Mouse (Mus musculus) frontal cortex, postnatal 10 days (tissue): ENCODE results near the gene Uchl1.

Source experiments
- DNase-seq, 2 experiments: peaks; one replicate each; pipeline ENCODE4 v3.0.0; 2022; ENCODE audit warnings: low spot score in 2 of 2, mixed read lengths in 1 of 2

The Uchl1 gene

GRCm38 (mm10) chr5:66675983-66676382, at the start of gene Uchl1:
TSS of gene Uchl1 (plus strand) at chr5:66676091.
- peak; percentile 90 for DNase-seq

DNA sequence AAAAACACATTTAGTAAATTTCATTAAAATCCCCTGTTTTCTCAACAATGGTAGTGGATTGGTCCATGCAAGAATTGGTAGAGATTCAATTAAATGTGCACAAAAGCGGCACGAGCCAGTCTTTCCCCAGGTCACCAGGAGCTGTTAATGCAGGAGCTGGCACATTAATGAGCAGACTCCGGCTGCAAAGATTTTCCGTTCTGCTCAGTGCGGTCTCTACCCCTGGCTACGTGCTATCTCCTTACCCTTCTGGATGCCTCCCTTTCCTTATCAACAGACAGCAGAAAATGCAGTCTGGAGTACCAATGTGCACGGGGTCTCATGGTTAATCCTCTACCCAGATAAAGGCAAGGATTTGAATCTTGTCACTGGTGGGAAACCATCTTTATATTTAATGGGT, 48.1 kb upstream of the Uchl1 start:
- no peak for DNase-seq

- no peak for DNase-seq
These were observed 40.3 kb upstream of the Uchl1 start for GRCm38 (mm10) chr5:66635459-66636079.

DNA sequence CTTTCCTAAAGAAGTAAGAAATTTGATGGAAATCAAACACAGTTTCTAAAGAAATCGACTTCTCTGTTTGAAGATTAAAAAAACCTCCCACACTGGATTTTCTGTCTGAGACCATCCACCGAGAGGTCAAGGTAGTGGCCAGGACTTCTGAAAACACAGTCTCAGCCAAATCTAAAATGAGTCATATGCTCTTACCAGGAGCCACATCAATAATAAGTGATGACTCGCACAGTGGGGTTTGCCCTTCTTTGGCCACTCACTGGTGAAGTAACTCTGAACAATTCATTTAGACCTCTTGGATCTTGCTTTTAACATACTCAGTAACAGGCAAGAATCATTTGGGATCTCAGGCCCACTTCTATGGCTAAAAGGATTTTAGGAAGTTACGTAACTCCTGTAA, 33.7 kb upstream of the Uchl1 start:
- no peak for DNase-seq

DNA sequence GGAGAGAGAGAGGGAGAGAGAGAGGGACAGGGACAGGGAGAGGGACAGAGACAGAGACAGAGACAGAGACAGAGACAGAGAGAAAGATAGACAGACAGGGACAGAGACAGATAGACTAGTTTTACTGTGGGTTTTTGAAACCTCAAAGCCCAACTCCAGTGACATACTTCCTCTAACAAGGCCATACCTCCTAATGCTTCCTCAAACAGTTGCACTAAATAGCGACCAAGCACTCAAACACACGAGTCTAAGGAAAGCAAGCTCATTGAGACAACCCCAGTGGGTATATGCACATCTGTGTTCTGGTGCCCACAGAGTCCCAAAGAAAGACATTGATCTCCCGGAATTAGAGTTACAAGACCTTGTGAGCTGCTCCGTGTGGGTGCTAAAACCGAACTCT, 32.6 kb upstream of the Uchl1 start:
- no peak for DNase-seq

GRCm38 (mm10) chr5:66647504-66647903, 28.4 kb upstream of the Uchl1 start:
- DNase-seq, result no peak

GRCm38 (mm10) chr5:66654220-66654619, 21.7 kb upstream of the Uchl1 start:
- DNase-seq, result no peak

DNA sequence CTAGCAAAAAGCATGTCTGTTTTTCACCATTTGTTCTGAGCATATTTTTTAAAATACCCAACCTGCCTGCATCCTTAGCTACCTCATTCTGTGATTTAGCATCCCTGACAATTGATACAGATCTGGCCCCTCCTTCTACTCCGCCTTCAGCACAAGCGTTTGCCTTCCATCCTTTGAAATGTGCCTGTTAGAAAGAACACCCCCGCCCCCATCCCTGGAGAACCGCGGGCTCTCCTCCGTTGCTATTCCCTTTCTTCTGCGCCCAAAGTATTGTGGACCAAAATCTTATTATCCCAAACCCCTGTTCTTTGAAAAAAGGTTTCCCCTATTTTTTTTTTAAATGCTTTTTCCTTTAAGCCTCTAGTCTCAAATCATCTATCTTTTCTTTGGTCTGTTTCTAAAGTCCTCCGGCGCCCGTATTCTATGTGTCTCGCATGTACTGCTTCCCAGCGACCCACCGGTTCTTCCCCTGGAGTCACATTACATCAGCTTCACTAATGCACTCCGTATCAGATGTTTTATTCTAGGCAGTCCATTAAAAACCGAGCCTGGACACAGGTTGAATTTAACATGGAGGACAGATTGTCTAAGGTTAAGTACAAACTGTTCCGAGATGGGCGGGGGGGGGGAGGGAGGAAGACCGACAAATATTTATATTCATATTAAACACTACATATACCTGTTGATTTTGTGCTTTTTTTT, 551 bp upstream of the Uchl1 start:
- peak; percentile 49 to 56 for DNase-seq

DNA sequence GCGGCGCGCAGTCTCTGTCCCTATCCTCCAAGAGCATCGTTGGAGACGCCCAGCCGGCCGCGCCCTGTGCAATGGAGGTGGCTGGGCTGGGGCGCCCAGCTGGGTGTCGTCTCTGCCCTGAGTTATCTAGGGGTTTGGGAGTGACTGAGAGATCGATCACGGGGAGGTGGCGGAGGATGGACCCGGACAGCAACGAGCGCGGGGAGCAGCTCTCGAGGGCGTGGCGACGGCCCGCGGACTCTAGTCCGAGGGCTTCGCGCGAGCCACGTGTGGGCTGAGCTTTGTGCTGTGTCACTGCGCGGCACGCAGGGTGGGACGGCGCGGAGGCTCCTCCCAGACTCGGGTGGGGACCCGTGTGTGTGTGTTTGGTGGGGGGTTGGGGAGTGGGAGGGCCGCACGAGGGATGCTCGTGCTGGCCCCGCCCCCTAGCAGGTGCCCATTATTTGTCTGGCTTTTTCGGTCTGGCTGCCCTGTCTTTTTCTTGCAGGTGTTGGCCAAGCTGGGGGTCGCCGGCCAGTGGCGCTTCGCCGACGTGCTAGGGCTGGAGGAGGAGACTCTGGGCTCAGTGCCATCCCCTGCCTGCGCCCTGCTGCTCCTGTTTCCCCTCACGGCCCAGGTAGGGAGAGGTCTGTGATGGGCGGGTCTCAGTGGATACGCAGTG, 696 bp downstream of the Uchl1 start:
- DNase-seq, result peak; percentile 72

DNA sequence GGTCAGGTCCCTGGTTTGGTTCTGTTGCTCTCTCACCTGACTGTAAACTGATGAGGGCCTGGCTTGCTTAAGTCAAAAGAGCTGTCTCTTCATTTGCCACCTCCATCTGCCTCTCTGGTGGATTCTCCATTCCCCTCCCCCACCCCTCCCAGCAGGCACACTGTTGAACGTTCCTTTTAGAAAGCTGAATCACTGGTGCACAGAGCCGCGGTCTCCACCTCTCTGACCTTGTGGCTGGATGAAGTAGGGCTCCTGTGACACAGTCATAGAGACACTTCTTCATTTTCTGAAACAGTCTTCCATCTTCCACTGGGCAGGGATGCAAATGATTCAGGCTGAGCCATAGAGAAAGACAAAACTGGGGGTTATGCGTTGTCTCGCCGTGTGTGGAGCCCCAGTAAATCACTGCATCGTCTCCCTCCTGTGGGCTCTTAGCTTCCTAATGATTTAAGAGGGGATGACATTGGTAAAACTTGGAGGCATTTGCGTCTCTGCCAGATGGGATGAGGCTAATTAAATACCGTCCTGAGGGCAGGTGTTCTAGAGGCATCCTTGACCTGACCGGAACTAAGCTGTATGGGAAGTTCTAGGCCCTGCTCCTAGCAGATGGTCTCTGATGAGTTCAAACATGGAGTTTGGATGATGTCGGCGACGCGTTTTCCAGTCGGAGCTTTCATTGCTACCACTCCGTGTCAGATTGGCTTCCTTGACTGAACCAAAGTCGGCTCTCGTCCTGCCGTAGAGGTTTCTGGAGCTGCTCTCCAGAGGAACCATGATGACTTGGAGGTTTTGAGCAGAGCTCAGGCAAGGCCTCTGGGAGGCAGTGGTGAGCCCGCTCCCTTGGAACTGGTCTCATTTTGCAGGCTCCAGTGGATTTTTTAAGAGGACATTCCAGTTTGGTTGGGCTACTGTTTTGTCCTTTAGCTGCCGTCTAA, 1.8 kb downstream of the Uchl1 start:
- DNase-seq, result no peak

GRCm38 (mm10) chr5:66679222-66679621, 3.3 kb downstream of the Uchl1 start:
- peak in 1 of 2 experiments; percentile 61 for DNase-seq

DNA sequence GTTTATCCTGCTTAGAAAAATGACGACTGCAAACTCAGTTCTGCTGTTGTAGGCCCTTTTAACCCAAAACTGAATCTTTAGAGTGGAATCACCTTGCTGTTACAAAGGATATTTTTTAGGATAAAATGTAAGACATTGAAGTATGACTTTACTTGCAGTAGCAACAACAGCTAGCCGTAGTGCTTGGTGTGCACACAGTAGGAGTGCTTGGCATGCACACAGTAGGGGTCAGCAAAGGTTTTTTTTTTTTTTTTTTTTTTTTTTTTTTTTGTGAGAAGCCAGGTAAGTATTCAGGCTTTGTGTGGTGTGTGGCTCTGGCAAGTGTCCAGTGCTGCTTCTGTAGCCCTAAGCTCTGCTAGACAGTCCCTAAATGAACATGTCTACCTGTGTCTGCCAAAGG, 10.0 kb downstream of the Uchl1 start:
- no peak for DNase-seq

DNA sequence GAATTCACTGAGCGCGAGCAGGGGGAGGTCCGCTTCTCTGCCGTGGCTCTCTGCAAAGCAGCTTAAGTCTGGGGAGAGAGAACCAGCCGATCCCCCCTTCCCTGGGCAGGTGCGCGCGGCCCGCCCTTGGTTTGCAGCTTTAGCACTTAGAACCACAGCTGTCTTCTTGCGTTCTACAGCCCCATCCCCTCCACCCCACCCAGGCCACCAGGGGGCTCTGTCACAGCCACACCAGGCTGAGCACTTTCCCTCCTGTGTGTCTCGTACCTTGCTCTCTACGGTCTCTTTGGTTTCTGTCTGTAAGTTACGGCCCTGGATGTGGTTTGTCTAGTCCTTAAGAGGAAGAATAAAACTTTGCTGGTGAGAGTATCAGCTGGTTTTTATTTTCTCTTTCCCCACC, 11.0 kb downstream of the Uchl1 start:
- no peak for DNase-seq

GRCm38 (mm10) chr5:66687737-66688136, 11.8 kb downstream of the Uchl1 start:
- no peak for DNase-seq

DNA sequence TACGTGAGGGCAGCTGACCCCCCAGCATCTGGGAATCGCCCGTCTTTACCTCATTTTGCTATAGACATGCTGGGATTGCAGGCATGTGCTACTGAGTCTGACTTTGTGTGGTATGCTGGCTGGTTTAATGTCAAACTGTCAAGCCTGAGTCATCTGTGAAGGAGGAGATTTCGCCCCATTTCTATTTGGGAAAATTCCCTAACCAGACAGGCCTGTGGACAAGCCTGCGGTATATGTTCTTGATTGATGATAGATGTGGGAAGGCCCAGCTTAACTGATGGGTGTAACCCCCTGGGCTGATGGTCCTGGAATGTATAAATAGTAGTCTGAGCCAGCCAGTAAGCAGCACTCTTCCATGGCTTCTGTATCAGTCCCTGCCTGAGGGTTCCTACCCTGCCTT, 12.4 kb downstream of the Uchl1 start:
- no peak for DNase-seq

- no peak for DNase-seq
These were observed 13.9 kb downstream of the Uchl1 start for GRCm38 (mm10) chr5:66689796-66690195.

DNA sequence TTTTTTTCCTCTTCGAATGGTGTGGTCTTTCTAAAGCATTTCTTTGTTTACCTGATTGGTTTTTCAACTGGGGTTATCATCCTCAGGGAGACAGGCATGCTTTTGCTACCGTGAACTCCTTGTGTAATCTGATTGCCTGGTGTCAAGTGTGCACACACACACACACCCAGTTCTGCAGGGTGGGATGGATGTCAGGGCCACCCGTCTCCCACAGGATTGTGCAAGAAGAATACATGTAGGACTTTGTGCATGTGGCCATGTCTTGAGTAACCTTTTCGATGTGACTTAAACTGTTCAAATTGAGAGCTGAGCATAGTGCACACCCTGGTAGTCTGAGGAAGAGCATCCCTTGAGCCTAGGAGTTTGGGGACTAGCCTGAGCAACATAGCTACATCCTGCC, 17.3 kb downstream of the Uchl1 start:
- DNase-seq, result no peak

- no peak for DNase-seq
These were observed 21.2 kb downstream of the Uchl1 start for GRCm38 (mm10) chr5:66697119-66697518.

- no peak for DNase-seq
These were observed 24.0 kb downstream of the Uchl1 start for GRCm38 (mm10) chr5:66699911-66700310.

DNA sequence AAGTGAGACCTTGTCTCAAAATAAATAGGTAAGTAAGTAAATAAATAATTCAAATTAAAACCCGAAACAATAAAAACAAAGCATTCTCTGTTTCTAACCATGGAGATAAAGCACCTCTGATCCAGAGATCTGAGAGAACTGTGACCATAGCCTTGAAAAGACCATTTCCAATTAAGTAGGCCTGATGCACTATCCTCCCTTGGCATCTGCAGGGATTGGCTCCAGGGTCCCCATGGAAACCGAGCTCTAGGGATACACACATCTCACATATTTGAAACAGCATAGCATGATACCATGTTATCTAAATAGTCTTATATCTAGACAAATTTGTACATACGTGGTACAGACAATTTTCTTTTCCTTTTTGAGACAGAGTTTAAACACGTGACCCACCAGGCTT, 26.1 kb downstream of the Uchl1 start:
- no peak for DNase-seq

DNA sequence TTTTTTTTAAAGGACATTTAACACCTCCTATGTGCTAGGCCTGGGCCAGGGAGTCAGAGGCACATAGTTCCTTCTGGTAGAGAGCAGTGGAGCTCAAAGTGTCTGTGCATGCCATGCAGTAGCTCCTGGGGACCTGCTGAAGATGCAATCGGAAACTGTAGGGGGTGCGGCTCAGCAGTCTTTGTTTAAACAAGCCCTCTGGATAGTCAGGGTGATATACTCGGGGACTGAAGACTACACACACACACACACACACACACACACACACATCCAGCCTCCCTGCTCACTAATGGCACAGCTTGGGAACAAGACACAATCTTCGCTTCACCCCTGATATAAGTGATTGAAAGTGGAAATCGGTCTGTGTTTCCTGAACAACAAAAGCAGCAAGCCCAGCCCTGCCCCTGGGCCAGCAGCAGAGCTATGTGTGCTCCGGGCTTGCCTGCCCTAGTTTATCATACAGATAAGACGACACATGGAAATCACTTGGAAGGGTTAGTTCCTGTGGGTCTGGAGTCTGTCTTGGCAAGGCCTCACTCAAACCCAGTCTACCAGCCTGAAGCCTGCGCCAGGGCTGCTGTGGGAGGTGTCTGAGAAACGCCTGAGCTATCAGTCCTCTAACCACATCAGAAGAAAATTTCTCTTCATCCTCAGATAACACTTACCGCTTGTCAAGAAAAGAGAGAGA, 27.6 kb downstream of the Uchl1 start:
- DNase-seq, result no peak
